Mouse (Mus musculus) heart, embryonic 13.5 days (tissue): Measurements from ENCODE around the gene Cct7. TPM values are rescaled to one million over a fixed set of nuclear protein-coding genes. Genes with fewer than 3 reads are reported as not detected.

Source experiments
- ATAC-seq: fragments of 200-750 bp; cut with Nextera tagmentation; 2 replicates; pipeline ENCODE4 v1.8.0; 2017; ENCODE audit warnings: moderate TSS enrichment; ENCODE audit not compliant: insufficient number of reproducible peaks, low FRiP score, low TSS enrichment; ENCODE audit errors: extremely low read depth
- H3K27ac ChIP-seq: fragments of 300-500 bp; sonication (generic); replicated peaks from 2 replicates; pipeline ENCODE4 v1.5.1; 2015; ENCODE audit warnings: moderate library complexity, mild to moderate bottlenecking, inconsistent platforms
- H3K27me3 ChIP-seq: fragments of 300-500 bp; sonication (generic); replicated peaks from 2 replicates; pipeline ENCODE4 v1.6.1; 2015; ENCODE audit warnings: mild to moderate bottlenecking, inconsistent platforms
- H3K36me3 ChIP-seq: fragments of 300-500 bp; sonication (generic); 2 replicates; pipeline ENCODE4 v1.6.1; 2015; ENCODE audit warnings: mild to moderate bottlenecking, inconsistent platforms
- H3K4me1 ChIP-seq: fragments of 300-500 bp; sonication (generic); 2 replicates; pipeline ENCODE4 v1.6.1; 2015; ENCODE audit warnings: inconsistent platforms
- H3K4me2 ChIP-seq: fragments of 300-500 bp; sonication (generic); 2 replicates; pipeline ENCODE4 v1.6.1; 2015; ENCODE audit warnings: inconsistent platforms, mild to moderate bottlenecking, moderate library complexity
- H3K4me3 ChIP-seq: fragments of 300-500 bp; sonication (generic); 2 replicates; pipeline ENCODE4 v1.5.1; 2015; ENCODE audit warnings: moderate library complexity, mild to moderate bottlenecking, inconsistent platforms
- H3K9ac ChIP-seq: fragments of 300-500 bp; sonication (generic); 2 replicates; pipeline ENCODE4 v1.6.1; 2015; ENCODE audit warnings: inconsistent platforms, mild to moderate bottlenecking, moderate library complexity
- H3K9me3 ChIP-seq: fragments of 300-500 bp; sonication (generic); 2 replicates; pipeline ENCODE4 v1.6.1; 2016; ENCODE audit warnings: inconsistent platforms
- WGBS: fragments of 180-500 bp; shearing (Covaris S2); methylation state at CpG from one replicate; pipeline ENCODE4 v1.1.7; 2015; ENCODE audit warnings: mixed read lengths; 5-methylcytosine and 5-hydroxymethylcytosine counted together
- polyA plus RNA-seq: library from polyadenylated mRNA; unstranded; fragments of >200 nt; fragmentation: Nextera tagmentation; extraction: Ambion mirVana; gene quantifications from 2 replicates; pipeline ENCODE4 v1.2.1, GENCODE M21; 2015

Cct7 gene
- polyA plus RNA-seq, 1 experiment from 2014 or later = 347 TPM

- Histone ChIP-seq H3K4me2 (no peak overlapping the region), H3K36me3 (no peaks in the 10 kb centered on the region), H3K9me3 (peaks cover 9% of the 10 kb centered on the region), H3K27me3 (peaks cover 74% of the 10 kb centered on the region), H3K4me3 (no peak overlapping the region), H3K9ac (no peak overlapping the region), H3K4me1 (peaks cover 8% of the 10 kb centered on the region; the same call in 1 of the 2 replicates), H3K27ac (no peak overlapping the region)
- no peak for ATAC-seq
- 67% methylated on average over 2 of the region's 2 CpGs for WGBS
Measured at GRCm38 (mm10) chr6:85485738-85486137, 34.4 kb downstream of the Cct7 start.

GRCm38 (mm10) chr6:85488510-85488909 lies 37.2 kb downstream of the Cct7 start:
- ATAC-seq = no peak
- no peak overlapping the region for H3K27ac ChIP-seq
- no peak overlapping the region for H3K4me2 ChIP-seq
- H3K4me3 ChIP-seq = no peak overlapping the region
- WGBS = 75% methylated on average over 4 of the region's 4 CpGs
- H3K9me3 ChIP-seq = peaks cover 4% of the 10 kb centered on the region; the same call in 1 of the 2 replicates
- H3K9ac ChIP-seq = no peak overlapping the region
- peaks cover 8% of the 10 kb centered on the region; the same call in 1 of the 2 replicates for H3K4me1 ChIP-seq
- no peaks in the 10 kb centered on the region for H3K36me3 ChIP-seq
- H3K27me3 ChIP-seq = peaks cover 47% of the 10 kb centered on the region

- WGBS = 68% methylated on average over 3 of the region's 3 CpGs
- Histone ChIP-seq H3K27me3 (peaks cover 35% of the 10 kb centered on the region), H3K4me3 (no peak overlapping the region), H3K4me1 (no peaks in the 10 kb centered on the region), H3K27ac (no peak overlapping the region), H3K9ac (no peak overlapping the region), H3K9me3 (peaks cover 4% of the 10 kb centered on the region; the same call in 1 of the 2 replicates), H3K36me3 (no peaks in the 10 kb centered on the region), H3K4me2 (no peak overlapping the region)
- ATAC-seq = no peak
Measured at GRCm38 (mm10) chr6:85489717-85490116, 38.4 kb downstream of the Cct7 start.

- peaks cover 34% of the 10 kb centered on the region for H3K27me3 ChIP-seq
- no peak overlapping the region for H3K4me2 ChIP-seq
- no peak overlapping the region for H3K27ac ChIP-seq
- H3K9me3 ChIP-seq = peaks cover 4% of the 10 kb centered on the region; the same call in 1 of the 2 replicates
- no peaks in the 10 kb centered on the region for H3K36me3 ChIP-seq
- no peaks in the 10 kb centered on the region for H3K4me1 ChIP-seq
- WGBS = 87% methylated on average over 4 of the region's 4 CpGs
- ATAC-seq = no peak
- H3K4me3 ChIP-seq = no peak overlapping the region
- no peak overlapping the region for H3K9ac ChIP-seq
Measured at GRCm38 (mm10) chr6:85490252-85490651, 38.9 kb downstream of the Cct7 start.

GRCm38 (mm10) chr6:85491606-85492005 lies 40.3 kb downstream of the Cct7 start:
- H3K27me3 ChIP-seq = peaks cover 30% of the 10 kb centered on the region
- no peak overlapping the region for H3K9ac ChIP-seq
- H3K9me3 ChIP-seq = peaks cover 1% of the 10 kb centered on the region; the same call in 1 of the 2 replicates
- 69% methylated on average over 3 of the region's 3 CpGs for WGBS
- no peak for ATAC-seq
- no peak overlapping the region for H3K27ac ChIP-seq
- no peaks in the 10 kb centered on the region for H3K36me3 ChIP-seq
- H3K4me3 ChIP-seq = no peak overlapping the region
- no peak overlapping the region for H3K4me2 ChIP-seq
- H3K4me1 ChIP-seq = no peaks in the 10 kb centered on the region

GRCm38 (mm10) chr6:85496976-85497375 lies 45.7 kb downstream of the Cct7 start:
- Histone ChIP-seq H3K9me3 (no peaks in the 10 kb centered on the region), H3K36me3 (no peaks in the 10 kb centered on the region), H3K27ac (no peak overlapping the region), H3K4me3 (no peak overlapping the region), H3K4me1 (peaks cover 1% of the 10 kb centered on the region; the same call in 1 of the 2 replicates), H3K27me3 (peaks cover 59% of the 10 kb centered on the region), H3K9ac (no peak overlapping the region), H3K4me2 (no peak overlapping the region)
- no peak for ATAC-seq

- Histone ChIP-seq H3K4me3 (no peak overlapping the region), H3K27ac (no peak overlapping the region), H3K9ac (no peak overlapping the region), H3K27me3 (peaks cover 71% of the 10 kb centered on the region), H3K4me2 (no peak overlapping the region), H3K4me1 (peaks cover 13% of the 10 kb centered on the region; the same call in 1 of the 2 replicates), H3K36me3 (no peaks in the 10 kb centered on the region), H3K9me3 (no peaks in the 10 kb centered on the region)
- 51% methylated on average over 9 of the region's 9 CpGs for WGBS
- ATAC-seq = no peak
Measured at GRCm38 (mm10) chr6:85498147-85498546, 46.8 kb downstream of the Cct7 start.

GRCm38 (mm10) chr6:85500416-85500815 lies 49.1 kb downstream of the Cct7 start:
- Histone ChIP-seq H3K9ac (no peak overlapping the region), H3K4me2 (no peak overlapping the region), H3K9me3 (no peaks in the 10 kb centered on the region), H3K4me3 (no peak overlapping the region), H3K27ac (no peak overlapping the region), H3K4me1 (peaks cover 14% of the 10 kb centered on the region; the same call in 1 of the 2 replicates), H3K36me3 (no peaks in the 10 kb centered on the region), H3K27me3 (peaks cover 88% of the 10 kb centered on the region)
- 37% methylated on average over 1 of the region's 1 CpGs for WGBS
- ATAC-seq = no peak

- Histone ChIP-seq H3K36me3 (no peaks in the 10 kb centered on the region), H3K4me1 (peaks cover 14% of the 10 kb centered on the region; the same call in 1 of the 2 replicates), H3K27me3 (peaks cover 92% of the 10 kb centered on the region), H3K9ac (no peak overlapping the region), H3K9me3 (no peaks in the 10 kb centered on the region), H3K4me3 (peak overlapping the region; percentile 75; the same call in 1 of the 2 replicates), H3K27ac (no peak overlapping the region), H3K4me2 (peak overlapping the region; percentile 95; the same call in 1 of the 2 replicates)
- WGBS = 17% methylated on average over 6 of the region's 6 CpGs
- ATAC-seq = no peak
Measured at GRCm38 (mm10) chr6:85501571-85502102, 50.3 kb downstream of the Cct7 start.

GRCm38 (mm10) chr6:85502103-85502910 lies 51.0 kb downstream of the Cct7 start:
- H3K27me3 ChIP-seq = peaks cover 91% of the 10 kb centered on the region
- H3K9me3 ChIP-seq = no peaks in the 10 kb centered on the region
- H3K4me2 ChIP-seq = peak overlapping the region; percentile 95
- 3% methylated on average over 33 of the region's 37 CpGs for WGBS
- no peak for ATAC-seq
- peak overlapping the region; percentile 75 for H3K4me3 ChIP-seq
- no peak overlapping the region for H3K27ac ChIP-seq
- H3K9ac ChIP-seq = peak overlapping the region; percentile 80
- peaks cover 14% of the 10 kb centered on the region; the same call in 1 of the 2 replicates for H3K4me1 ChIP-seq
- no peaks in the 10 kb centered on the region for H3K36me3 ChIP-seq

- Histone ChIP-seq H3K9me3 (no peaks in the 10 kb centered on the region), H3K4me1 (peaks cover 14% of the 10 kb centered on the region; the same call in 1 of the 2 replicates), H3K9ac (peak within 1 kb of the TSS; percentile 80), H3K4me3 (peak within 1 kb of the TSS; percentile 75), H3K4me2 (peak within 1 kb of the TSS; percentile 95), H3K36me3 (no peaks in the 10 kb centered on the region), H3K27me3 (peaks cover 92% of the 10 kb centered on the region), H3K27ac (no peak within 1 kb of the TSS)
- 3% methylated on average over 21 of the region's 22 CpGs for WGBS
- ATAC-seq = no peak
Measured at GRCm38 (mm10) chr6:85502911-85503250, 51.6 kb downstream of the Cct7 start, which contains the start of gene Fbxo41. Gene Fbxo41, minus strand, starts transcription at chr6:85502994.
